Mouse (Mus musculus): Measurements from ENCODE around the gene Gm42957.
"Not testable (repeated sequence)": the region's sequence is repeated elsewhere in the genome, so short reads cannot be mapped to it uniquely, and the experiment has no call there.

Gene Gm42957

DNA sequence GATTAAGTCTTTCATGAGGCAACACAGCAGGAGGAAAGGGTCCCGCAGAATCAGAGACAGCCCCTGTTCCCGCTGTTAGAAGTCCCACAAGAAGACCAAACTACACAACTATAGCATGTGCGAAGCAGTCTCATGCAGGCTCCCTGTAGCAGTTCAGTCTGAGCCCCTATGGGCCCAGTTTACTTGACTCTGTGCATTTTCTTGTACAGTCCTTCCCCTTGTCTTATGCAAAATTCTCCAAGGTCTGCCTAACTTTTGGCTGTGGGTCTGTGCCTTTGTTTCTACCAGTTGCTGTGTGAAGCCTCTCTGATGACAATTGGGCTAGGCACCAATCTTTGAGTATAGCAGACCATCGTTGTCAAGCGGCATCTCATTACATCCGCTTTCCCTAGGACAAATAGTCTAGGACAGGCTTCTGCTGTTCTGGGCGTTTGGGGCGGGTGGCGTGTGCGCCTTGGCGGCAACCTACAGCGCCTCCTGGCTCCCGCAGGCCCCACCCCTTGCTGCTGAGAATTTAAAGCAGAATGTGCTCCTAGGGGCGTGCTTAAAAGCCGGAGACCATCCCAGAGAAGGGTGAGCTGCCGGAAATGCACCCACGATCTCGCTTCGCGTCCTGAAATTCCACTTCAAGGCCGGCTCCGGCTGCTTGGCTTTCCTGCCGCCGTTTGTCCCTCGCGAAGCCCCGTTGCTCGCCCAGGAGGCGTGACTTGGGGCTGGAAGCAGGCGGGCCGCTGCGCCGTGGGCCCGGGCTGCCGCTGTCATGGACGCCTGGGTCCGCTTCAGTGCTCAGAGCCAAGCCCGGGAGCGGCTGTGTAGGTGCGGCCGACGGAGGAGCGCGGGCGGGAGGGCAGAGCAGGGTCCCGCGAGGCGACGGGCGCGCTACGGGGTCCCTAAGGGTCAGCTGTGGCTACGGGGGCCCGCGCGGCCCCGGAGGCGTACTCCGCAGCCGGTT lies at the start of gene Gm42957, which contains the start of gene Pex11b:
TSS of gene Gm42957 (plus strand) at position 547 of the 952 bp plus-strand sequence.
TSS of gene Pex11b (plus strand) at position 449 of the 952 bp plus-strand sequence.
- DNase-seq (ENCODE audit: low read depth) = peak; percentile 73

- DNase-seq (ENCODE audit: low read depth) = no peak
Observed at GRCm38 (mm10) chr3:96590657-96591056, 44.6 kb upstream of the Gm42957 start.

DNA sequence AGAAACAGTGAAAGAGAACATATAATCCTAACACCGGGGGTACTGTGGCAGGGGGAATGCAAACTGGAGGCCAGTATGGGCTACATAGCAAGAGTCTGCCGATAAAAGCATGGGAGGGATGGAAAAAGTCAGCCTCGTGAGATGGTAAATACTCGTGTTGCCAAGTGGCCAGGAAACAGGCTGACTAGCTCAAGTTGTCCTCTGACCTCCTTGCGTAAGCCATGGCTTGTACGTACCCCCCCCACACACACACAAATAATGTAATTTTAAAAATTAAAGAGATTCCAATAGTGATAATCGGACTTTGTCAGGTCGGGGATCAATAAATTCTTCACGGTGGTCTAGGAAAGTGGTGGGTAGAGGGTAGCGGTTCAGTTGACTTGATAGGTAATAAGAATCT lies 41.9 kb upstream of the Gm42957 start:
- DNase-seq (ENCODE audit: low read depth) = no peak

DNA sequence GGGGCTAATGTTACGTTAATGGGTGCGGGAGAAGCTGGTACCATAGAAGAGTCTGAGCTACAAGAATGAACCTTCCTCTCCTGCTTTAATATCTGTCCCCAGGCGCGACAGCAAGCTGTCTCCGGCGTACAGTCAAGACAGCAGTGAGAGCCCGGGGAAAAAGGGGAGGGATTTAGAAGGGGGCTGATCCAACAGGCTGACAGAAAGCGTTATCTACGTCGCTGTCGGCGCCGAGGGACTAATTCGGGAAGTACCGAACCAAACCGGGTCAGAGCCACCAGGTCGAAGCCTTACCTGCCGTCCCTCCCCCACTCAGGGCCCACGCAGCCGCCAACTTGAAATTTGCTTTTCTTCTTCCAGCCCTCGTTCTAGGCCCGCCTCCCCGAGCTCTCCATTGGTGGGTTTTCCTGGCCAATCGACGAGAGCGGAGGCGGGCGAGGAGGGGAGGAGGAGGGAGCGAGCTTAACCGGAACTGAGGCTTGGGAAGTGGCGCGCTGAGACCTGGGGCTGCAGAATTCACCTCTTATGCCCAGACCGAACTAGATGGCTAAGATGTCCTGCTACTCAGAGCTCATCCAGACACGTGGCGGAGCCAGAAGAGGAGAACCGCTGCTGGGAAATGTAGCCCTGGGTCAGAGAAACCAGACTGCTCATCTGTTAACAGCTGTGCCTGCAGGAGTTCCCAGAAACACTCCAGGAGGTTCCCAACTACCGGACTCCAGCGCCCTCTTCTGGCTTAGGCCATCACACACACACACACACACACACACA lies 41.3 kb upstream of the Gm42957 start, which contains the start of gene Polr3gl:
TSS of gene Polr3gl (minus strand) at position 392 of the 771 bp plus-strand sequence.
- DNase-seq (ENCODE audit: low read depth) = peak; percentile 88

- no peak for DNase-seq (ENCODE audit: low read depth)
Observed at GRCm38 (mm10) chr3:96594851-96595250, 40.4 kb upstream of the Gm42957 start.

DNA sequence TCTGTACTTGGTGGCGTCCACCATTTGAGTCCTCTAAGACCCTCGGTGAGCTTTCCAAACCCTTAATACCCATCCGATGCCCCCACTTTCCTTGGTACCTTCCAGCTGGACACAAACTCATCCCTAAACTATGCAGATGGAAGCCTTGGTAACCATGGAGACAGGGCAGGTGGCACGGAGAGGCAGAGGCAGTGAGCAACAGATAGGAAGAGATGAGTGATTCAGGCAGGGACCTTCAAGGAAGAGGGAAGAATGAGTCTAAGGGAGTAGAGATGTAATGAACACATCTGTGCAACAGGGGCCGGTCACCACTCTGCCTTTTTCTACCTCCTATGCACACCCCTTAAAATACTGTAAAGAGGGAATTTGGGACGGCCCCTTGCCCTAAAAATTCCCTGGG lies 39.6 kb upstream of the Gm42957 start:
- DNase-seq (ENCODE audit: low read depth) = no peak

- no peak for DNase-seq (ENCODE audit: low read depth)
Observed at GRCm38 (mm10) chr3:96596228-96596707, 39.0 kb upstream of the Gm42957 start, which contains the start of gene Ankrd34a. Ankrd34a (plus strand) TSS chr3:96596636.

DNA sequence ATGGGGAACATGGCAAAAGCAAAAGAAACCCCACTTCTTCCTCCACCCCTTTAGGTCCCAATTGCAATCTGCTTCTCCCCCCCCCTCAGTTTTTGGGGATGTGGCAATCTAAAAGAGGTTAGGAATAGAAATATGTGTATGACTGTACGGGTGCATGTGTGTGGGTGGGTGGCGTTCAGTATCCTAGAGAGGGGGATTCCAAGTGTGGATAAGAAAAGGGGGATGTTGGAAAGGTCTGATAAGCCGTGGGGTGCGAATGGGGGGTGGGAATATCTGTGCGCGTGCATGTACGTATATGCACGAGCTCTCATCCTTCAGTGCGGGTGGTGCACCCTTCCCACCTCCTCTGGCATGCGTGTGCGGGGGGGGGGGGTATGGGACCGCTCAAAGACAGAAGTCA lies 38.4 kb upstream of the Gm42957 start:
- DNase-seq (ENCODE audit: low read depth) = no peak

GRCm38 (mm10) chr3:96597435-96597891 lies 37.8 kb upstream of the Gm42957 start:
- DNase-seq (ENCODE audit: low read depth) = no peak

GRCm38 (mm10) chr3:96598156-96599068 lies 36.9 kb upstream of the Gm42957 start:
- no peak for DNase-seq (ENCODE audit: low read depth)

DNA sequence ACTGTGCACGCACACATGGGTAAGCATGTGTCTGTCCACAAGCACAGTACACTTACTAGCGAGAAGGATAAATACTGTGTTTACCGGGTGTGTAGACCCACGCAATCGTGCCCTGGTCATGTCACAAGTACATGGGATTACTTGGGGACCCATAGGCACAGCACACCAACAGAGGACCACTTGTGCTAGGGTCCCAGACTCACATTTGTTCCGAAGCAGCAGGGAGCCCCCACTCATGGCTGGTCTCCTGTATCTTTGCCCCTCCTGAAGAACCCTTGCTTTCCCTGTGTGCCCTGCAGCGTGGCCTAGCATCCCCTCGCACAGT lies 36.2 kb upstream of the Gm42957 start:
- DNase-seq (ENCODE audit: low read depth) = no peak

DNA sequence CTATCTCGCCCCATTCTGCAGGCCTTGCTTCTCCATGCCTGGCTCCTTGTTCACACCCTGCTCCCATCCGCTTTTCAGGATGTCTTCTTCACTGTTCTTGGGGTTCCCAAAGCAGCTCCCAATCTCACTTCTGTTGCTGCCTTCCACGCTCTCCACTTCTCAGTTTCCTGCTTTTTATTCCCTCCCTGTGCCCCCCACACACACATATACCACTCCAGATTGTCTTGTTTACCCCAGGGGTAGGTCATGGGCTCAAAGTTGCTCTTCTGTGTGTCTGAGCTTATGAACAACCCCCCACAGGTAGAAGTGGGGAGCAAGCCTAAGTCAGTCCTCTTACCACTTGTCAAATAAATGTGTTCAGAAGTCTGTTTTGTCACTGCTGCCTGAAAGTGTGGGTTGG lies 35.9 kb upstream of the Gm42957 start:
- no peak for DNase-seq (ENCODE audit: low read depth)

GRCm38 (mm10) chr3:96600639-96601250 lies 34.5 kb upstream of the Gm42957 start, which contains the start of gene Lix1l:
Lix1l (plus strand) TSS chr3:96601149.
- peak; percentile 86 for DNase-seq (ENCODE audit: low read depth)

GRCm38 (mm10) chr3:96601251-96601787 lies 34.0 kb upstream of the Gm42957 start:
- no peak for DNase-seq (ENCODE audit: low read depth)

- no peak for DNase-seq (ENCODE audit: low read depth)
Observed at GRCm38 (mm10) chr3:96601941-96602703, 33.2 kb upstream of the Gm42957 start.

DNA sequence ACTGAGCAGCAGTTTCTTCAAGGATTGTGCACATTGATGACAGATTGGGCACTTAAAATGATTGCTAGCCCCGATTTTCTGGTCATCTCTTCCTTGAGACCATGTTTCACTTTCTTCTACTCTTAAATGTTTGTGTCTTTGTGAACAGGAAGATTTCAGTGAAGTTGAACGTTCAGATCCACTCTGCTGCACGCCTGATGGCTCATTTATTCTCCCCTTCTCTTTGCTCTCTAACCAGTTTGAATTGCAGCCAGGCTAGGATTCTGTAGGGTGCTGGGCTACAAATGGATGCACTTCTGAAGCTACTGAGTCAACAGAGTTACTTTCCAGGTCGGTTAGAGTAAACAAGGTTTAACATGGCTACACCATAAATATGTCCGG lies 32.6 kb upstream of the Gm42957 start:
- no peak for DNase-seq (ENCODE audit: low read depth)

DNA sequence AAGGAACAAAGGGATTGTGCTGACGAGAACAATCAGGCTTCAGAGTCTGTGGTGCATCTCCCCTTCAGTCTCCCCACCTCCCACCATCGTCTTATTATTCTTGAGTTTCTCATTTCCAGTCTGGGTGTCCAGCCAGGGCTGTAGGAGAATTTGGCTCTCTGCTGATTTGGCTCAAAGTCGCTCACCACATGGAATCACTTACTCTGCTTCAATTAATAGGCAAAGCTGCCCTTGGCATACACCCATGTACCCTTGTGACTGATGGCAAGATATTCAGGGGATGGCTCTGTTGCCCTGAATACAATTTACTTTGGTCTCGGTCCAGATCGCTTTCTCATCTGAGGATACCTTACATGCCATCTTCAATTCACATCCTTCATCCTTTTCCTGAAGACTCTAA lies 32.0 kb upstream of the Gm42957 start:
- DNase-seq (ENCODE audit: low read depth) = no peak

DNA sequence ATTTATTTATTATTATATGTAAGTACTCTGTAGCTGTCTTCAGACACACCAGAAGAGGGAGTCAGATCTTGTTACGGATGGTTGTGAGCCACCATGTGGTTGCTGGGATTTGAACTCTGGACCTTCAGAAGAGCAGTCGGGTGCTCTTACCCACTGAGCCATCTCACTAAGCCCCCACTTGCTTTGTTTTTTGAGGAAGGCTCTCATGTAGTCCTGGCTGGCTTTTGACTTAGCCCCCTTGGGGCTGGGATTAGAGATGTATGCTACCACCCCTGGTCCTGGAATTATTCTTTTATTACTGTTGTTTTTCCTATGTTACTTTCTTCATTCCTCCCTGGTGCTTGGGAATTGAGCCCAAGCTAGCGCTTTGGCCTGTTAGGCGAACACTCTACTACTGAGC lies 29.3 kb upstream of the Gm42957 start:
- not testable (repeated sequence) for DNase-seq (ENCODE audit: low read depth)

DNA sequence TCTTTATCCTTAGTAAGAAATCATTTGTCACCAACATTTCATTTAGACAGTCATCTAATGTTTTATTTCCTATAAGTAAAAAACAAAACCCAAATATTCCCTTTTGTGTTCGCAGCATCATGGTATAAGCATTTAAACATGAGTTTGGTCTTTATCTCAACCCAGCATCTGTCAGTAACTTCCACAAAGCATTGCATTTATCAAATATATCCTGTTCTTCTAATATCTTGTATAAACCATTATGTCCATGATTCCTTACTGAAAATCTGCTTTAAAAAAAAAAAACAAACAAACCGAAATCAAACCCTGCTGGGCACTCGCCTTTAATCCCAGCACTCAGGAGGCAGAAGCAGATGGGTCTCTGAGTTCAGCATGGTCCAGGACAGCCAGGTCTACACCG lies 28.7 kb upstream of the Gm42957 start:
- DNase-seq (ENCODE audit: low read depth) = no peak

DNA sequence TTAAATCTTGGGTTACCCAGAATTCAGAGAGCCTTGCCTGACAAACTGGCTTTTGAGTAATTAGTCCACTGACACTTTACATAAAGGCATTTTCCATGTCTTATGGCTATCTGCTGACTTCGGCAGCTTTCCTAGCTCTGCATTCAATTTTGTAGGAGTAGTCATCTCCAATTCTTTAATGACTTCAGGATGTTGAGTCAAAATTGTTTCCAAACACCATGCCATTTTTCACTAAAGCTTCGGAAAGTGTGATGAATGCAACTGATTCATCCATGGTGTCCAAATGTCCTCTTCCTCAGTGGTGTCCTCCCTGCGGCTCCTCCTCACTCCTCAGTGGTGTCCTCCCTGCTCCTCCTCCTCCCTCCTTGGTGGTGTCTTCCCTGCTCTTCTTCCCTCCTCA lies 17.3 kb upstream of the Gm42957 start:
- no peak for DNase-seq (ENCODE audit: low read depth)

All from c-Kit-positive CD71-negative TER-119-negative erythroid progenitor cells, embryonic 14.5 days (primary cell).